Comparison of ENCODE assay signal across 24 mouse cellular contexts in genomic region chr17:87115615-87116014, GRCm38 (mm10). TPM values are rescaled to one million over a fixed set of nuclear protein-coding genes. Genes with fewer than 3 reads are reported as not detected.
DNase-seq lines count a peak whose midpoint lies in the region; ATAC-seq and TF ChIP-seq lines count a peak whose summit lies in the region.
"Had no signal": no experiment of that assay in that cellular context is flagged by ENCODE, and none has a peak within 500 bp of the region (broad histone marks: within the 10 kb centered on the region; RNA-seq: fewer than 3 reads in every experiment).

No protein-coding gene starts in this region.

- no peaks in the 10 kb centered on the region for H3K9me3 ChIP-seq in forebrain, embryonic 16.5 days (ENCODE audit: control insufficient read depth, low read length)
- H3K9me3 ChIP-seq: heart, embryonic 10.5 days; intestine, embryonic 15.5 days; limb, embryonic 15.5 days; liver, embryonic 15.5 days; lung, embryonic 15.5 days had no signal

- TF ChIP-seq CTCF in layer of hippocampus, adult 2 months (conservative IDR thresholded peaks at IDR 0.05) = no peak
- no peak for TF ChIP-seq CTCF in brain, embryonic 14.5 days (IDR thresholded peaks at IDR 0.05; ENCODE audit: borderline replicate concordance, extremely low read depth, insufficient read depth, insufficient read length)
- TF ChIP-seq CTCF in olfactory bulb, adult 2 months (IDR thresholded peaks at IDR 0.05; ENCODE audit: insufficient read depth, low read depth, low read length) = no peak

- H3K4me2 ChIP-seq in forebrain, embryonic 16.5 days (ENCODE audit: low read length) = no peak overlapping the region
- H3K4me2 ChIP-seq: embryonic facial prominence, embryonic 12.5 days; intestine, embryonic 15.5 days; limb, embryonic 15.5 days; liver, embryonic 15.5 days; lung, embryonic 15.5 days had no signal

- no peak for TF ChIP-seq POLR2A in brain, embryonic 14.5 days (IDR thresholded peaks at IDR 0.05; ENCODE audit: borderline replicate concordance, extremely low read depth, insufficient read depth, insufficient read length, poor library complexity, severe bottlenecking)
- TF ChIP-seq POLR2A in olfactory bulb, adult 2 months (IDR thresholded peaks at IDR 0.05; ENCODE audit: insufficient read depth, low read depth, low read length) = no peak

- peak; percentile 82 for ATAC-seq in forebrain, embryonic 16.5 days
- ATAC-seq: activated CD4-positive, CD25-positive, alpha-beta regulatory T cell, adult 4 months; intestine, embryonic 15.5 days; midbrain, embryonic 16.5 days had no signal

- DNase-seq in layer of hippocampus, adult 2 months (ENCODE audit: low spot score in 2 of 2) = no peak
- no peak for DNase-seq in layer of hippocampus, postnatal 14 days (ENCODE audit: low spot score in 2 of 2)
- DNase-seq in brain, embryonic 14.5 days (ENCODE audit: low read depth) = peak; percentile 80
- no peak for DNase-seq in urinary bladder, postnatal 25 days (ENCODE audit: low spot score)
- no peak for DNase-seq in right cerebral cortex, postnatal 10 days (ENCODE audit: low spot score in 2 of 2)
- DNase-seq: adrenal gland, adult 8-10 months; cerebellum, adult 2 months; cerebellum, postnatal 25 days; heart, postnatal 4 days; kidney, adult 9 months; kidney, postnatal 25 days; right cerebral cortex, postnatal 4 days; thymus, postnatal 14 days had no signal

- WGBS in forebrain, embryonic 16.5 days = 24% methylated on average over 6 of the region's 6 CpGs
- WGBS in olfactory bulb, adult 2 months = 19% methylated on average over 6 of the region's 6 CpGs

- H3K4me3 ChIP-seq in layer of hippocampus, adult 2 months = no peak overlapping the region
- no peak overlapping the region for H3K4me3 ChIP-seq in forebrain, embryonic 16.5 days (replicated peaks; ENCODE audit: low read length)
- no peak overlapping the region for H3K4me3 ChIP-seq in olfactory bulb, adult 2 months (ENCODE audit: insufficient read depth, low read depth, low read length)
- H3K4me3 ChIP-seq: embryonic facial prominence, embryonic 12.5 days; heart, embryonic 10.5 days; intestine, embryonic 15.5 days; limb, embryonic 15.5 days; liver, embryonic 15.5 days; lung, embryonic 15.5 days had no signal

- no peaks in the 10 kb centered on the region for H3K27me3 ChIP-seq in forebrain, embryonic 16.5 days (replicated peaks; ENCODE audit: control insufficient read depth, insufficient read depth, low read length)
- H3K27me3 ChIP-seq: embryonic facial prominence, embryonic 12.5 days; intestine, embryonic 15.5 days; limb, embryonic 15.5 days; liver, embryonic 15.5 days; lung, embryonic 15.5 days had no signal

- H3K9ac ChIP-seq in forebrain, embryonic 16.5 days (replicated peaks; ENCODE audit: low read depth, low read length) = no peak overlapping the region
- H3K9ac ChIP-seq: embryonic facial prominence, embryonic 12.5 days; intestine, embryonic 15.5 days; limb, embryonic 15.5 days; liver, embryonic 15.5 days; lung, embryonic 15.5 days had no signal

- H3K4me1 ChIP-seq in forebrain, embryonic 16.5 days (replicated peaks; ENCODE audit: control insufficient read depth, insufficient read depth, low read length) = peaks cover 11% of the 10 kb centered on the region
- peaks cover 6% of the 10 kb centered on the region for H3K4me1 ChIP-seq in olfactory bulb, adult 2 months (ENCODE audit: control insufficient read depth, insufficient read depth, low read length)
- H3K4me1 ChIP-seq: embryonic facial prominence, embryonic 12.5 days; limb, embryonic 15.5 days had no signal

- H3K36me3 ChIP-seq in forebrain, embryonic 16.5 days (ENCODE audit: control insufficient read depth, insufficient read depth) = no peaks in the 10 kb centered on the region
- H3K36me3 ChIP-seq: heart, embryonic 10.5 days; intestine, embryonic 15.5 days; limb, embryonic 15.5 days; liver, embryonic 15.5 days; lung, embryonic 15.5 days had no signal

- peak overlapping the region; percentile 18; the same call in 1 of the 2 replicates for H3K27ac ChIP-seq in layer of hippocampus, adult 2 months
- peak overlapping the region; percentile 30 for H3K27ac ChIP-seq in forebrain, embryonic 16.5 days (ENCODE audit: low read length)
- peak overlapping the region; percentile 17; the same call in 1 of the 2 replicates for H3K27ac ChIP-seq in olfactory bulb, adult 2 months (ENCODE audit: insufficient read depth, low read depth, low read length)
- H3K27ac ChIP-seq: embryonic facial prominence, embryonic 12.5 days; heart, embryonic 10.5 days; intestine, embryonic 15.5 days; limb, embryonic 15.5 days; liver, embryonic 15.5 days; lung, embryonic 15.5 days; macrophage had no signal

RNA-seq across cellular contexts. Expression of gene Socs5, which starts 8.1 kb away (rescaled TPM):
- 100 to 1,000 TPM; 106 to 111 TPM for total RNA-seq in layer of hippocampus, adult 2 months (2021)
- 10 to 100 TPM; 66.3 to 67.8 TPM for total RNA-seq in layer of hippocampus, postnatal 14 days (2021)
- 15.6 and 23.0 TPM in 2 replicates for polyA plus RNA-seq in brain, embryonic 14.5 days (2012; rRNA removed)
- 11.7 and 12.6 TPM in 2 replicates for polyA plus RNA-seq in forebrain, embryonic 16.5 days (2015; fragmentation: Nextera tagmentation; extraction: Ambion mirVana)
- polyA plus RNA-seq in olfactory bulb, adult 2 months (2012; ENCODE audit: insufficient read depth, insufficient read length, low replicate concordance, missing spikeins) = not detected in 2 replicates

Comparison
In these comparisons a context has a peak if more than half of its experiments do, and no peak if none do; other contexts are left out.
1. RNA of gene Socs5, which starts 8.1 kb away (polyA plus RNA-seq): 15.6 to 23.0 TPM in brain, embryonic 14.5 days and 11.7 to 12.6 TPM in forebrain, embryonic 16.5 days; not detected in olfactory bulb, adult 2 months; every median in the first group is over 10 times any median in the second.
2. Peak in every context shown above with its lines, with median percentiles within 50 percentile points of each other: H3K27ac ChIP-seq.